Mouse (Mus musculus): ENCODE results near the gene Slc6a8. TPM values are rescaled to one million over a fixed set of nuclear protein-coding genes. Genes with fewer than 3 reads are reported as not detected.

The Slc6a8 gene
- total and polyA plus RNA-seq, 3 experiments = 0.70 to 4.2 (median 2.2) TPM

GRCm38 (mm10) chrX:73716109-73716661, 43.2 kb downstream of the Slc6a8 start, which contains the start of the genes Bcap31 and Abcd1 (continued):
- TF ChIP-seq CTCF (conservative IDR thresholded peaks at IDR 0.05 in 1 of 2, IDR thresholded peaks at IDR 0.05 in 1 of 2; ENCODE audit: low read depth in 2 of 2, low read length in 2 of 2) (no peak), IRF4 (IDR thresholded peaks at IDR 0.05; ENCODE audit: low read depth, low read length) (0 out of 2 replicates have a peak, but pooled peaks have one; percentile 6), USF2 (conservative IDR thresholded peaks at IDR 0.05; ENCODE audit: low read depth, low read length) (no peak), TBP (conservative IDR thresholded peaks at IDR 0.05; ENCODE audit: low read depth, low read length) (no peak)

GRCm38 (mm10) chrX:73716709-73717545, 44.0 kb downstream of the Slc6a8 start:
- Histone ChIP-seq H3K9me3 (replicated peaks; ENCODE audit: low read length) (no peaks in the 10 kb centered on the region), H3K79me2 (replicated peaks; ENCODE audit: control insufficient read depth, extremely low read depth, insufficient read depth, poor library complexity, severe bottlenecking) (peaks cover 27% of the 10 kb centered on the region), H3K4me1 (ENCODE audit: control insufficient read depth in 1 of 2, insufficient read depth in 2 of 2) (peaks cover 10 to 34% of the 10 kb centered on the region in 2 experiments; a peak in 3 of 4 replicates), H3K27me3 (replicated peaks) (no peaks in the 10 kb centered on the region), H3K4me3 (replicated peaks in 1 of 3; ENCODE audit: low read depth in 2 of 3, low read length in 2 of 3, poor library complexity in 1 of 3) (peak overlapping the region; percentile 64 to 69 (median 66)), H3K9ac (ENCODE audit: insufficient read depth, low read depth) (peak overlapping the region; percentile 71), H3K36me3 (replicated peaks in 1 of 2; ENCODE audit: control insufficient read depth in 1 of 2, insufficient read depth in 1 of 2, low read length in 1 of 2) (peaks cover 3 to 17% of the 10 kb centered on the region in 2 experiments), H3K27ac (ENCODE audit: insufficient read depth, low read depth) (peak overlapping the region; percentile 97), H3K4me2 (ENCODE audit: insufficient read depth, low read depth, poor library complexity, severe bottlenecking) (peak overlapping the region; percentile 83)
- in situ Hi-C loops (cut with MboI; ENCODE audit: low pct_ligation_motif_present, low pct_unique_long_range_greater_than_20kb, low sequenced_read_pairs) = no loop called here
- dilution Hi-C loops (cut with MboI; ENCODE audit: extremely low pct_ligation_motif_present, extremely low pct_unique_long_range_greater_than_20kb, low sequenced_read_pairs) = no loop called here
- TF ChIP-seq E2F4 (IDR thresholded peaks at IDR 0.05; ENCODE audit: insufficient replicate concordance, low read depth, low read length) (no peak), MAZ (IDR thresholded peaks at IDR 0.05; ENCODE audit: low read depth, low read length) (no peak), SIN3A (IDR thresholded peaks at IDR 0.05; ENCODE audit: low read length) (no peak; the same call in 1 of the 2 replicates), TCF12 (IDR thresholded peaks at IDR 0.05; ENCODE audit: low read depth, low read length) (no peak), SMC3 (IDR thresholded peaks at IDR 0.05; ENCODE audit: low read depth, low read length) (no peak), ELF1 (IDR thresholded peaks at IDR 0.05; ENCODE audit: low read depth, low read length) (no peak), TBP (conservative IDR thresholded peaks at IDR 0.05; ENCODE audit: low read depth, low read length) (no peak), NELFE (IDR thresholded peaks at IDR 0.05; ENCODE audit: low read depth, low read length) (0 out of 2 replicates have a peak, but pooled peaks have one; percentile 38), POLR2A (IDR thresholded peaks at IDR 0.05; ENCODE audit: low read depth, low read length) (peak; percentile 54), HCFC1 (IDR thresholded peaks at IDR 0.05; ENCODE audit: low read depth, low read length) (no peak), CHD2 (IDR thresholded peaks at IDR 0.05; ENCODE audit: low read length) (no peak), PAX5 (IDR thresholded peaks at IDR 0.05; ENCODE audit: low read length) (no peak), EP300 (IDR thresholded peaks at IDR 0.05; ENCODE audit: low read length) (no peak)
- DNase-seq (ENCODE audit: extremely low read depth) = peak; percentile 3

GRCm38 (mm10) chrX:73717667-73718066, 44.7 kb downstream of the Slc6a8 start:
- no peaks in the 10 kb centered on the region for H3K27me3 ChIP-seq (replicated peaks)
- peaks cover 26% of the 10 kb centered on the region for H3K79me2 ChIP-seq (replicated peaks; ENCODE audit: control insufficient read depth, extremely low read depth, insufficient read depth, poor library complexity, severe bottlenecking)
- peaks cover 10 to 34% of the 10 kb centered on the region in 2 experiments; a peak in 3 of 4 replicates for H3K4me1 ChIP-seq (ENCODE audit: control insufficient read depth in 1 of 2, insufficient read depth in 2 of 2)
- H3K4me2 ChIP-seq (ENCODE audit: insufficient read depth, low read depth, poor library complexity, severe bottlenecking) = peak overlapping the region; percentile 83
- H3K9me3 ChIP-seq (replicated peaks; ENCODE audit: low read length) = no peaks in the 10 kb centered on the region
- peak overlapping the region; percentile 64 to 69 (median 66) for H3K4me3 ChIP-seq (replicated peaks in 1 of 3; ENCODE audit: low read depth in 2 of 3, low read length in 2 of 3, poor library complexity in 1 of 3)
- TF ChIP-seq ZNF384 (IDR thresholded peaks at IDR 0.05; ENCODE audit: low read depth, low read length) = no peak
- TF ChIP-seq NRF1 (IDR thresholded peaks at IDR 0.05; ENCODE audit: low read depth, low read length) = no peak
- TF ChIP-seq NELFE (IDR thresholded peaks at IDR 0.05; ENCODE audit: low read depth, low read length) = no peak
- TF ChIP-seq TCF12 (IDR thresholded peaks at IDR 0.05; ENCODE audit: low read depth, low read length) = no peak
- no peak for TF ChIP-seq HCFC1 (IDR thresholded peaks at IDR 0.05; ENCODE audit: low read depth, low read length)
- TF ChIP-seq ZMIZ1 (IDR thresholded peaks at IDR 0.05; ENCODE audit: low read depth, low read length) = no peak
- TF ChIP-seq PAX5 (IDR thresholded peaks at IDR 0.05; ENCODE audit: low read length) = no peak
- TF ChIP-seq SIN3A (IDR thresholded peaks at IDR 0.05; ENCODE audit: low read length) = no peak
- TF ChIP-seq BHLHE40 (IDR thresholded peaks at IDR 0.05; ENCODE audit: low read depth, low read length) = no peak
- no peak for TF ChIP-seq CHD2 (IDR thresholded peaks at IDR 0.05; ENCODE audit: low read length)
- TF ChIP-seq RCOR1 (conservative IDR thresholded peaks at IDR 0.05; ENCODE audit: low read depth, low read length) = no peak
- no peak for TF ChIP-seq GABPA (IDR thresholded peaks at IDR 0.05; ENCODE audit: insufficient replicate concordance, low read depth, low read length)
- TF ChIP-seq POLR2AphosphoS2 (IDR thresholded peaks at IDR 0.05; ENCODE audit: low read depth, low read length) = no peak
- TF ChIP-seq ZKSCAN1 (IDR thresholded peaks at IDR 0.05; ENCODE audit: borderline replicate concordance, low read depth, low read length) = no peak
- no peak for TF ChIP-seq ZC3H11A (IDR thresholded peaks at IDR 0.05; ENCODE audit: low read depth, low read length)
- no peak for TF ChIP-seq IRF4 (IDR thresholded peaks at IDR 0.05; ENCODE audit: low read depth, low read length)
- TF ChIP-seq MXI1 (IDR thresholded peaks at IDR 0.05; ENCODE audit: low read depth, low read length) = no peak
- peaks cover 0 to 13% of the 10 kb centered on the region in 2 experiments for H3K36me3 ChIP-seq (replicated peaks in 1 of 2; ENCODE audit: control insufficient read depth in 1 of 2, insufficient read depth in 1 of 2, low read length in 1 of 2)
- peak overlapping the region; percentile 71 for H3K9ac ChIP-seq (ENCODE audit: insufficient read depth, low read depth)
- in situ Hi-C loops (cut with MboI; ENCODE audit: low pct_ligation_motif_present, low pct_unique_long_range_greater_than_20kb, low sequenced_read_pairs) (no loop called here), dilution Hi-C loops (cut with MboI; ENCODE audit: extremely low pct_ligation_motif_present, extremely low pct_unique_long_range_greater_than_20kb, low sequenced_read_pairs) (no loop called here)
- peak overlapping the region; percentile 97 for H3K27ac ChIP-seq (ENCODE audit: insufficient read depth, low read depth)
- peak; percentile 16 for DNase-seq (ENCODE audit: extremely low read depth)

All from CH12.LX (cell line).